Mouse (Mus musculus): ENCODE results near the gene Hint2. TPM values are rescaled to one million over a fixed set of nuclear protein-coding genes. Genes with fewer than 3 reads are reported as not detected.

Gene Hint2
- polyA plus RNA-seq, 1 experiment from 2014 or later: 69.4 TPM

DNA sequence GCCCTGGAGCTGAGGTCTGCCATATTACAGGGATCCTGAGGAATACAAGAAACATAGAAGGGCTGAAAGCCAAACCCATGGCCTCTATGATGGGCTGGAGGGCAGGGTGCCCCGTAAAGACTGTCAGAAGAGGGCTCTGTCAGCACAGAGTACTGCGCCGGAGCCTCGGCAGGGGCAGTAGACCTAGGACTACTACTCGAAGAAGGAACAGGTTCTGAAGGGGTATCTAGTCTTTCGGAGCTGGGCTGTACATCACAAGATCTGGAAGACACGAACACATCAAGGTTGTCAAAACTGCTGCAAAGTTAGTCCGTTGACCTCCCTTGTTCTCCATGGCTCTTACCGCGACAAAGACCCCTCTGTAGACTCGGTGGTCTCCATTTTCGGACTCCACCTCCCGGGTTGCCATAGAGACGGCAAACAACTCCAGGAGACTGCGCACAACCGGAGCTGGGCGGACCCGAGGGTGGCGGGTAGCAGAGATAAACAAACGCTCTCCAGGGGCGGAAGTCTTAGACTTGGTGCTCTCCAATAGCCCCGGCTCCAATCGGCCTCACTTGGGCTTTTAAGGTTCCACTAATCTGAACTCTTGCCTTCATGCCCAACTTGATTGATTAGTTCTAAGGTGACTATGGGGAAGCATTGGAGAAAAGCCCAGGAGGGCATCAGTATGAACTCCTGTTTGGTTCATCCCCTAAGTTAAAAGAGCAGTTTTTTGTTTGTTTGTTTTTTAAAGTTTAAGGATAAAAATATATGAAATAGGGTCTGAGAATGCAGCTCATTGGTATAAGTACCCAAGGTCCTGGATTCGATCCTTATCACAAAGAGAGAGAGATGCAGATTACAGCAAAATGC is 2.9 kb downstream of the Hint2 start, which contains the start of gene Spag8:
Gene Spag8 (minus strand): TSS at position 434 of the 855 bp plus-strand sequence.
- H3K4me3 ChIP-seq (replicated peaks): peak within 1 kb of the TSS; percentile 39
- no peak within 1 kb of the TSS for H3K9ac ChIP-seq
- H3K4me2 ChIP-seq: peak within 1 kb of the TSS; percentile 56
- no peak for ATAC-seq (ENCODE audit: insufficient read depth)
- no peaks in the 10 kb centered on the region for H3K9me3 ChIP-seq (replicated peaks)
- 17% methylated on average over 24 of the region's 24 CpGs for WGBS (ENCODE audit: insufficient replicate concordance)
- H3K27ac ChIP-seq (replicated peaks): no peak within 1 kb of the TSS
- H3K4me1 ChIP-seq (replicated peaks): peaks cover 32% of the 10 kb centered on the region
- peaks cover 2% of the 10 kb centered on the region; the same call in 1 of the 2 replicates for H3K27me3 ChIP-seq
- no peaks in the 10 kb centered on the region for H3K36me3 ChIP-seq (replicated peaks)

GRCm38 (mm10) chr4:43652726-43653125 is 3.5 kb downstream of the Hint2 start:
- H3K27me3 ChIP-seq: no peaks in the 10 kb centered on the region
- H3K27ac ChIP-seq (replicated peaks): no peak overlapping the region
- no peaks in the 10 kb centered on the region for H3K36me3 ChIP-seq (replicated peaks)
- H3K4me2 ChIP-seq: peak overlapping the region; percentile 56; the same call in 1 of the 2 replicates
- WGBS (ENCODE audit: insufficient replicate concordance): 69% methylated on average over 4 of the region's 4 CpGs
- no peaks in the 10 kb centered on the region for H3K9me3 ChIP-seq (replicated peaks)
- no peak for ATAC-seq (ENCODE audit: insufficient read depth)
- H3K4me1 ChIP-seq (replicated peaks): peaks cover 32% of the 10 kb centered on the region
- H3K4me3 ChIP-seq (replicated peaks): no peak overlapping the region
- H3K9ac ChIP-seq: no peak overlapping the region

- H3K9ac ChIP-seq: no peak overlapping the region
- H3K27ac ChIP-seq (replicated peaks): no peak overlapping the region
- no peak overlapping the region for H3K4me2 ChIP-seq
- WGBS (ENCODE audit: insufficient replicate concordance): 76% methylated on average over 3 of the region's 3 CpGs
- no peaks in the 10 kb centered on the region; the same call in 1 of the 2 replicates for H3K27me3 ChIP-seq
- H3K36me3 ChIP-seq (replicated peaks): no peaks in the 10 kb centered on the region
- peaks cover 16% of the 10 kb centered on the region for H3K4me1 ChIP-seq (replicated peaks)
- no peaks in the 10 kb centered on the region for H3K9me3 ChIP-seq (replicated peaks)
- ATAC-seq (ENCODE audit: insufficient read depth): no peak
- no peak overlapping the region for H3K4me3 ChIP-seq (replicated peaks)
Observed at GRCm38 (mm10) chr4:43649783-43650182, 6.5 kb downstream of the Hint2 start.

- no peak for ATAC-seq (ENCODE audit: insufficient read depth)
- 58% methylated on average over 6 of the region's 6 CpGs for WGBS (ENCODE audit: insufficient replicate concordance)
Observed at GRCm38 (mm10) chr4:43640491-43640890, 15.8 kb downstream of the Hint2 start.

GRCm38 (mm10) chr4:43640076-43640475 is 16.2 kb downstream of the Hint2 start:
- 57% methylated on average over 9 of the region's 9 CpGs for WGBS (ENCODE audit: insufficient replicate concordance)
- no peak overlapping the region for H3K4me2 ChIP-seq
- ATAC-seq (ENCODE audit: insufficient read depth): no peak
- no peak overlapping the region for H3K4me3 ChIP-seq (replicated peaks)
- no peaks in the 10 kb centered on the region for H3K9me3 ChIP-seq (replicated peaks)
- H3K27ac ChIP-seq (replicated peaks): no peak overlapping the region
- no peak overlapping the region for H3K9ac ChIP-seq
- no peaks in the 10 kb centered on the region for H3K4me1 ChIP-seq (replicated peaks)
- peaks cover 10% of the 10 kb centered on the region for H3K27me3 ChIP-seq
- no peaks in the 10 kb centered on the region for H3K36me3 ChIP-seq (replicated peaks)

More at GRCm38 (mm10) chr4:43640491-43640890, 15.8 kb downstream of the Hint2 start:
- no peak overlapping the region for H3K4me3 ChIP-seq (replicated peaks)
- H3K27me3 ChIP-seq: peaks cover 6% of the 10 kb centered on the region
- no peaks in the 10 kb centered on the region for H3K36me3 ChIP-seq (replicated peaks)
- no peak overlapping the region for H3K27ac ChIP-seq (replicated peaks)
- H3K4me1 ChIP-seq (replicated peaks): no peaks in the 10 kb centered on the region
- no peak overlapping the region for H3K9ac ChIP-seq
- no peak overlapping the region for H3K4me2 ChIP-seq
- no peaks in the 10 kb centered on the region for H3K9me3 ChIP-seq (replicated peaks)

GRCm38 (mm10) chr4:43636751-43637150 is 19.5 kb downstream of the Hint2 start:
- 65% methylated on average over 6 of the region's 6 CpGs for WGBS (ENCODE audit: insufficient replicate concordance)

DNA sequence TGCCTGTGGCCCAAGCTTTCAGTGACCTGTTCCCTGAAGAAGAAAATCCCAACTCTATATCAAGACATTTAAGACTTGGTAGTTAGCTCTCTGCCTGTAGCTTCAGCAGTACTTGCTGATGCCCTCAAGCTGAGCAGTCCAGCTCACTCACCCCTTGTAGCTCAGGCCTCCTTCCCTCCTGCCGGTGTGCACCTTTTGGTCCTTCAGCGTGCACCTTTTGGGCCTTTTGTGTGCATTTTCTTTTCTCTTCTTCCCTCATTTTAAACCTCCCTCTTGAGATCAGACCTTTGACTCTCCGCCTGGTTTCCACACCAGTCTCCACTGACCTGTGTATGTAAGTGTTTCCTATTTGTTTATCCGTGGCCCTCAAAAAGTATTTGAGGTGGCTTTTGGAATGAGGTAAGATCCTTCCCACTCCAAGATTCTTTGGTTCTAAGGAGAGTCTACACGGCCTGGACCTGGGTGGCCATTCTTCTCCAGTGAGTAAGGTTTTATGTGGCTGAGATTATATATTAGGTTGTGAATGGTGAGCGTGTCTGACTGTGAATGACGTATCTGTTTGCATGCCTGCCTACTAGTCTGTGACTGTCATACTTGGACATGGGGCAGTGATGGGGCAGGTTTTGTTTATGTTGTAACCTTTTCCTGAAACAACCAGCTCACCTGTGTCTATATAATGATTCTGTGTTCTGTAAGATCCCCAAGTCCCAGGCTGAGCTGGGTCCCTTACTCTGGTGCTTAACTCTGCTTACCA is 21.5 kb downstream of the Hint2 start:
- no peak overlapping the region for H3K9ac ChIP-seq
- no peaks in the 10 kb centered on the region for H3K9me3 ChIP-seq (replicated peaks)
- WGBS (ENCODE audit: insufficient replicate concordance): 68% methylated on average over 7 of the region's 7 CpGs
- no peak overlapping the region for H3K4me3 ChIP-seq (replicated peaks)
- H3K27me3 ChIP-seq: peaks cover 54% of the 10 kb centered on the region
- no peaks in the 10 kb centered on the region for H3K36me3 ChIP-seq (replicated peaks)
- H3K4me2 ChIP-seq: no peak overlapping the region
- H3K27ac ChIP-seq (replicated peaks): no peak overlapping the region
- ATAC-seq (ENCODE audit: insufficient read depth): no peak
- peaks cover 23% of the 10 kb centered on the region for H3K4me1 ChIP-seq (replicated peaks)

More at GRCm38 (mm10) chr4:43636751-43637150, 19.5 kb downstream of the Hint2 start:
- no peak for ATAC-seq (ENCODE audit: insufficient read depth)
- Histone ChIP-seq H3K4me3 (replicated peaks) (no peak overlapping the region), H3K9ac (no peak overlapping the region), H3K36me3 (replicated peaks) (no peaks in the 10 kb centered on the region), H3K27me3 (peaks cover 35% of the 10 kb centered on the region), H3K27ac (replicated peaks) (no peak overlapping the region), H3K4me2 (no peak overlapping the region), H3K4me1 (replicated peaks) (peaks cover 5% of the 10 kb centered on the region), H3K9me3 (replicated peaks) (no peaks in the 10 kb centered on the region)

- no peak for ATAC-seq (ENCODE audit: insufficient read depth)
- peaks cover 24% of the 10 kb centered on the region for H3K4me1 ChIP-seq (replicated peaks)
- WGBS (ENCODE audit: insufficient replicate concordance): 78% methylated on average over 2 of the region's 2 CpGs
Observed at GRCm38 (mm10) chr4:43633736-43634135, 22.5 kb downstream of the Hint2 start.

DNA sequence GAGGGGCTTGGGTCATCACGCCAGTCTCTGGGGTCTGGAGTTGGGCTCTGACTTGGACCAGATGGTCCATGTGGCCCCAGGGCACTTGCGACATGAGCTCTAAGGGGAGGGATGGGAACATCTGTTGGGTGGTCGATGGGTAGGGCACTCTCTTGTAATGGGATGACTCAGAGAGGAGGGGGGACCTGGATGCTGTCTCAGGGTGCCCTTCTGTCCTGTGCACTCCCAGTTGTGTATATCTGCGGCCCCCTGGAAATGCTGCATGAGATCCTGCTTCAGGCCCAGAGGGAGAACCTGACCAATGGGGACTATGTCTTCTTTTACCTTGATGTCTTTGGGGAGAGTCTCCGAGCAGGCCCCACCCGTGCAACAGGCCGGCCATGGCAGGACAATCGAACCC is 23.0 kb downstream of the Hint2 start:
- Histone ChIP-seq H3K27ac (replicated peaks) (no peak overlapping the region), H3K4me2 (no peak overlapping the region), H3K36me3 (replicated peaks) (no peaks in the 10 kb centered on the region), H3K4me1 (replicated peaks) (peaks cover 24% of the 10 kb centered on the region), H3K9ac (no peak overlapping the region), H3K27me3 (peaks cover 55% of the 10 kb centered on the region), H3K9me3 (replicated peaks) (no peaks in the 10 kb centered on the region), H3K4me3 (replicated peaks) (no peak overlapping the region)
- WGBS (ENCODE audit: insufficient replicate concordance): 74% methylated on average over 8 of the region's 8 CpGs
- no peak for ATAC-seq (ENCODE audit: insufficient read depth)

More at GRCm38 (mm10) chr4:43633736-43634135, 22.5 kb downstream of the Hint2 start:
- Histone ChIP-seq H3K4me3 (replicated peaks) (no peak overlapping the region), H3K36me3 (replicated peaks) (no peaks in the 10 kb centered on the region), H3K9ac (no peak overlapping the region), H3K4me2 (no peak overlapping the region), H3K27ac (replicated peaks) (no peak overlapping the region), H3K9me3 (replicated peaks) (no peaks in the 10 kb centered on the region), H3K27me3 (peaks cover 55% of the 10 kb centered on the region)

GRCm38 (mm10) chr4:43631956-43632920 is 24.0 kb downstream of the Hint2 start:
- Histone ChIP-seq H3K4me1 (replicated peaks) (peaks cover 24% of the 10 kb centered on the region), H3K9me3 (replicated peaks) (no peaks in the 10 kb centered on the region), H3K4me2 (peak overlapping the region; percentile 80), H3K9ac (0 out of 2 replicates have a peak overlapping the region, but pooled peaks have one; percentile 46), H3K36me3 (replicated peaks) (no peaks in the 10 kb centered on the region), H3K27ac (replicated peaks) (no peak overlapping the region), H3K27me3 (peaks cover 55% of the 10 kb centered on the region), H3K4me3 (replicated peaks) (peak overlapping the region; percentile 56)
- 60% methylated on average over 42 of the region's 42 CpGs for WGBS (ENCODE audit: insufficient replicate concordance)
- no peak for ATAC-seq (ENCODE audit: insufficient read depth)
